Mouse (Mus musculus) macrophage (primary cell): ENCODE measurements around the gene Zbtb18. TPM values are rescaled to one million over a fixed set of nuclear protein-coding genes. Genes with fewer than 3 reads are reported as not detected.

Source experiments
- H3K27ac ChIP-seq: fragments of 350-480 bp; formaldehyde crosslinking; 2 replicates; pipeline ENCODE4 v1.9.0; 2021
- H3K36me3 ChIP-seq: fragments of 350-480 bp; formaldehyde crosslinking; 2 replicates; pipeline ENCODE4 v1.9.0; 2021; ENCODE audit errors: inconsistent target
- H3K4me3 ChIP-seq: fragments of 350-480 bp; formaldehyde crosslinking; 2 replicates; pipeline ENCODE4 v1.9.0; 2021; ENCODE audit errors: inconsistent target
- H3K79me2 ChIP-seq: fragments of 350-480 bp; formaldehyde crosslinking; 2 replicates; pipeline ENCODE4 v1.9.0; 2021; ENCODE audit errors: inconsistent target
- WGBS: methylation state at CpG from one replicate; pipeline ENCODE4 v1.1.7; 2026; ENCODE audit warnings: inconsistent platforms; ENCODE audit not compliant: missing documents; 5-methylcytosine and 5-hydroxymethylcytosine counted together
- polyA plus RNA-seq: library from polyadenylated mRNA; stranded (reverse); fragments of 250-400 nt; gene quantifications from 3 replicates; pipeline ENCODE4 v1.2.4, GENCODE M21; 2018; ENCODE audit warnings: inconsistent platforms

Gene Zbtb18
- polyA plus RNA-seq, 1 experiment from 2014 or later: 11.6 TPM

DNA sequence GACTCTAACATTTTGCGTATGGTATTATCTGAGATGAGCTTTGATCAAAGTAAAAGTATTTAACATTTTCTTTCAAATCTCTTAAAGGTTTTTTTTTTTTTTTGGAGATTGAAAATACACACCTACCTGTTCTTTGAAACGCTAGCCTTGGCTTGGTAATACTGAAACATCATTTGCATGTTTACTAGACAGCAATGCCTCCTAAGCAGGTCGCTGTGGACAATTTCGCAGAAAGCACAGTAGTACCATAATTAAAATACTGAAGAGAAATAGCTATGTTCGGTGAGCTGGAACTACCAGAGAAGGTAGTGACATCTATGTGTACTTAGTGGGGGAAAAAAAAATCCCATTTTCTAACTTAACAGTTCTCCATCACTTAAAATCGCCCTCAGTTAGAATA, 12.3 kb downstream of the Zbtb18 start:
- Histone ChIP-seq H3K36me3 (no peaks in the 10 kb centered on the region), H3K27ac (no peak overlapping the region), H3K79me2 (no peaks in the 10 kb centered on the region), H3K4me3 (no peak overlapping the region)
- WGBS: 97% methylated on average over 6 of the region's 6 CpGs

DNA sequence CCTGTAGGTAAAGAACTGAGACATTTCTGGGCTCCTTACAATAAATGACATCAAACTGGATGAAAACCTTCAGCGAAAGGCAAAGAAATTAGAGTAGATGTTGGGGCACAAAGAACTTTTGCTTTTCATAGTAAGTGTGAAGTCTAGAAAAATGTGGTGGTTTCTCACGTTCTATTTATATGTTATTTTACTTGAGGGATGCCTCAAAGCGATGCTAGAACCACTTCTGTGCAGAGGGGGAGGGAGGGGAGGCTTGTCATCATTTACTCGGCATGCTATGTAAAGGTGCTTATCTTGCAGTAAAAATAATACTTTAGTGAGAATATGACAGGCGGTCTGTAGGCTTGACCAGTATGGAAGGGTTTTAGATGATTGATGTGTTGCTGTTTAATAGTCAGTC, 13.3 kb downstream of the Zbtb18 start:
- Histone ChIP-seq H3K36me3 (no peaks in the 10 kb centered on the region), H3K79me2 (no peaks in the 10 kb centered on the region), H3K27ac (no peak overlapping the region), H3K4me3 (no peak overlapping the region)
- 79% methylated on average over 5 of the region's 5 CpGs for WGBS

DNA sequence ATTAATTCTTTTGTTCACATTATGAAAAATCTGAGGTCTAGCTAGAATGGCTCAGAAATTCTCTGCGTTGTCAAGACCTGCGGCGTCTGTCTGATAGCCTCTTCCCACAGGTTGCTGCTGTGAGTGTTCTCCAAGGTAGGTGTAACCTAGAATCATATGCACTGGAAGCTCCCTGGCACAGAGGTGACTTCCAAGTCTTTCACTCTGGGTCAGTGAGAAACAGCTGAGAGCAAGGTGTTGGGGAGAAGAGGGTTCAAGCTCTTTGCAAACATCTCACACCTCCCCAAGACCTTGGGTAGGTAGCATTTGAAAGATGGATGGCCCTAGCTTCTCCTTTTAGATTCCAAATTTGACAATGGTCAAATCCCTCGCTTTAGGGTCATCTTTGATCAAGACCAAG, 14.1 kb downstream of the Zbtb18 start:
- H3K4me3 ChIP-seq: no peak overlapping the region
- 91% methylated on average over 4 of the region's 4 CpGs for WGBS
- no peaks in the 10 kb centered on the region for H3K36me3 ChIP-seq
- H3K79me2 ChIP-seq: no peaks in the 10 kb centered on the region
- no peak overlapping the region for H3K27ac ChIP-seq

DNA sequence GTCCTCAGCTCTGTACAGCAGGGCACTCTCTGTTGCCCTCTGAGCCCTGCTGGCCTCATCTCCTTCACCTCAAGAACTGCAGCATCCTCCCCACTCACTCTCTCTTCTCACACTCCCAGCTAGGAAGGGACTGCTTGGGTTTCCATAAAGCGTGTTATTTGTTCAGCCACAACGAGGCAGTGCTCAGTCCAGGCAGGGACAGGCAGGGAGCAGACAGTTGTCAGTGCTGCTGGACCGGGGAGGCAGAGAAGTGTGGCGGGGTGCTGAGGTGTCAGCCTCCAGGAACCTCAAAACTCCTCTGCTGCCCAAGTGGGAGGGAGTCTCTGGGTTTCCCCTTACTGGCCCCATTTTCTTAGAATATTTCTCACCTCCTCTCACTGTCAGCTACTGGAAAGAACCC, 14.6 kb downstream of the Zbtb18 start:
- 41% methylated on average over 4 of the region's 4 CpGs for WGBS

DNA sequence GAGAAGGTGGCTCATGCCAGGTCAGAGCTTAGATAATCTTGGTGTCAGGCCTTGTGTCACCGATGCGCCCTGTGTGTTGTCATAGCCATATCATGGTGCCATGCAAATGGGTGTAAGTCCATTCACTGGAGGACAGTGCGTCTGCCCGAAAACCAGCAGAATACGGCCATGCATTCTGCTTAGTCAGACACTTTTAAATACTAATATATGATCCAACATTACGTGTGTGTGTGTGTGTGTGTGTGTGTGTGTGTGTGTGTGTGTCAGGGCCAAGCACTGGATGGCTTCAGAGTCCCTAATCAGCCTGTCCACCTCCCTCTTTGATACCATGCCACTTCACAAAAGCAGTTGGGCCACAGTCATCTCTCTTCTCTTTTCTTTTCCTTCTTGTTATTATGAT, 15.8 kb downstream of the Zbtb18 start:
- WGBS: 94% methylated on average over 6 of the region's 6 CpGs
- Histone ChIP-seq H3K36me3 (no peaks in the 10 kb centered on the region), H3K4me3 (no peak overlapping the region), H3K79me2 (no peaks in the 10 kb centered on the region), H3K27ac (no peak overlapping the region)

More for the DNA sequence above, 14.6 kb downstream of the Zbtb18 start:
- Histone ChIP-seq H3K27ac (no peak overlapping the region), H3K36me3 (no peaks in the 10 kb centered on the region), H3K4me3 (no peak overlapping the region), H3K79me2 (no peaks in the 10 kb centered on the region)

DNA sequence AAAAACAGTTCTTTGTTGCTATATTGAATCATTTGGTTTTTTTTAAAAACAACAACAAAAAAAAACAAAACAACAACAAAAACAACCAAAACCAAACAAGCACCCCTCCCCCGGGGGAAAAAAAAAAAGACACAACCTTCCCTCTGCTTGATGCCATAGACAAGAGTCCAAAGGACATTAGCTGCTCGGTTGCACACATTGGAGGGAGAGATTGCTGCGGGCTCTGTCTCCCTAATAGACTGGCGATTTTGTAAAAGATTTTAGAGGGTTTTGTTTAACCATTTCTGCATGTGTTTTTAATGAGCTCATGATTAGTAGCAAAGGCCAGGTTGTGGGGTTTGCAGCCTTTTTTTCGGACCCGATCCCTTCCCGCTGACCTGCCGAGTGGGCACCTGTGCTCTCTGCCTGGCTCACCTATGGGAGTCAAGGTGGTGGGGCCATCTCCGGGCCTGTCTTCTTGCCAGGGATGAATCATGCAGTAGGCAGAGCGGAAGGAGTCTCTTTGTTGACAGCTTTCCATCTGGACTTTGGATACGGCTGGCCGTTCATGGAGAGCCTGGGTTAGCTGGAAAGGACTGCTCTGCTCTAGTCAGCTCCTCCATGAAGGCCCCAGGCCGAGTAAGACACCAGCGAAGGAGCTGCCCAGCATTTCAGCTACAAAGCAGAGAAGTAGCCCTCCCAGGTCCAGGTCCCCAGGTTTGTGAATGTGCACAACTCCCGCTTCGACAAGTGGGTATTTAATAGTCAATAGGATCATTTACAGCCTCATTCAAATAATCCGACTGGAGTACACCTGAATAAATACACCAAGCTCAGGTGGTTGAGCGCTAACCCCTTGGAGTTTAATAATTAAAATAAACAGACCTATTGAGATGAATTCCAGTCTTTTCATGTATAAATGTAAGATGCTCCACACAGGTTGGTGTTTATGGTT, 16.6 kb downstream of the Zbtb18 start:
- H3K36me3 ChIP-seq: no peaks in the 10 kb centered on the region
- no peak overlapping the region for H3K4me3 ChIP-seq
- H3K27ac ChIP-seq: no peak overlapping the region
- H3K79me2 ChIP-seq: no peaks in the 10 kb centered on the region
- WGBS: 92% methylated on average over 17 of the region's 18 CpGs

DNA sequence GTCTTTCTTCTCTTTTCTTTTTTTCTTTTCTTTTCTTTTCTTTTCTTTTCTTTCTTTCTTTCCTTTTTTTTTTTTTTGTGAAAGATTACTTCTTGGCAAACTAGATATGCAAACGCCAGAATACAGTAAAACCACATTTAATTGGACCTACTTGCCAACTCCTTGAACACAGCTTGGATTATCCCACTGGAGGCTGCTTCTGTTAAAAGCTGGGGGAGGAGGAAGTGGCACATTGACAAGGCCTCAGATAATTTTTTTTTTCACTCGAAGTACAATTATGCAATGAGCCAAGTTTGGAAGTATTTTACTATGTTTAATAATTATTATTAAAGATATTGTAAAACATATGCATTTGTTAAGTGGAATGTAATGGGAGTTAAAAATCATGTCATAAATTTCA, 17.4 kb downstream of the Zbtb18 start:
- Histone ChIP-seq H3K4me3 (no peak overlapping the region), H3K79me2 (no peaks in the 10 kb centered on the region), H3K36me3 (no peaks in the 10 kb centered on the region), H3K27ac (no peak overlapping the region)
- WGBS: 33% methylated on average over 2 of the region's 2 CpGs

DNA sequence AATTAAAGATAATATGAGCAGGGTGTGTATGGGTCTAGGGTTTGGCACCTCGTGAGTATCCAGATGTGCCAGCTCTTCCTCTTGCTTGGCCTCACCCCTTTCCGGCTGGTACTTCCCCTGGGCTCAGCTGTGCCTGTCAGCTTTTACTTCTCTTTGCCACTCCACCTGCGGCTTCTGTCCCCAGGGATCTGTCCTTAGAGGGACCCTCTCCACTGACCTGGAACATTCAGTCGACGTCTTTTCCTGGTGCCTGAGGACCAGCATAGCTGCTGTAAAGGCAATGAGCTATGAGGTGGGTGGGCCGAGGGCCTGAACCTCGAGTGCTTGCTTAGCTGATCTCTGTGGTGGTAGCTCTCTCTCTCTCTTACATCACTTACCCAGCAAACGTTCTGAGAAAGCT, 25.0 kb downstream of the Zbtb18 start:
- Histone ChIP-seq H3K27ac (no peak overlapping the region), H3K79me2 (no peaks in the 10 kb centered on the region), H3K36me3 (no peaks in the 10 kb centered on the region), H3K4me3 (no peak overlapping the region)
- 17% methylated on average over 8 of the region's 8 CpGs for WGBS

DNA sequence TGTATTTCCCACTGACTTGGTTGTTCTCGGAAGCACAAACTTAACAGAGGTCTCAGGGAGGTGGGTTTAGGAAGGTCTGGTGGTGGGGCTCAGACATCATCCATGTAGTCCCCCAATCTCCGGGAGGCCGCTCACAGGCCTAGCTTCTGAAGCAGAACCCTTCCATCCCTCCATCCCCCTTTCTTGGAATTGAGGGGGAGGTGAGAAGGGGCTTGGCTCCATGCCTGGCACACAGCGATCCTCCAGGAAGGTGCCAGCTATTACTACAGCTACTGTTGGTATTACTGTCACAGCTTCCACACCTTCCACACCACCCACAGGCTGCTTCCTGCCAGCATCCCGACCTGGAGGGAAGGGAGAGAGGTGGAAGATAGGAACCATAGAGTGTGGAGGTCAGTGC, 26.3 kb downstream of the Zbtb18 start:
- no peaks in the 10 kb centered on the region for H3K36me3 ChIP-seq
- whole genome bisulfite sequencing: 94% methylated on average over 5 of the region's 5 CpGs

DNA sequence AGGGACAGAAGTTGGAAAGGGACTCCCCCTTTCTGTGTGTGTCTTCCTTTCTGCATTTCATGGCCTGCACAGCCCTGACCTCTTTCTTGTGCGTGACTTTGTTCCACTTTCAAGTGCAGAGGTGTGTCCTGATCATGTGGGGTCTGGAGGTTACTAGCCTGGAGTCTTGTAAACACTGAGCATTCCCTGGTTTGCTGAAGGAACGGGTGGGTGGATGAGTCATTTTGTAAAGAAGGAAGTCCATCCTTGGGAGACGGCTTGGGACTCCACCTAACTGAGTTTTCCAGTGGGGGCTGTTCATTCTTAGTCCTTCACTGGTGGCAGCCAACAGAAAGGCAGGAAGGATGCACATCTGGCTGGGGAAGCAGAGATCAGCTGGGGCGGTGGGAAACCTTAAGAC, 27.9 kb downstream of the Zbtb18 start:
- H3K27ac ChIP-seq: no peak overlapping the region
- WGBS: 37% methylated on average over 4 of the region's 4 CpGs
- H3K36me3 ChIP-seq: no peaks in the 10 kb centered on the region
- H3K4me3 ChIP-seq: no peak overlapping the region
- no peaks in the 10 kb centered on the region for H3K79me2 ChIP-seq

More for the DNA sequence above, 26.3 kb downstream of the Zbtb18 start:
- Histone ChIP-seq H3K79me2 (no peaks in the 10 kb centered on the region), H3K27ac (no peak overlapping the region), H3K4me3 (no peak overlapping the region)

DNA sequence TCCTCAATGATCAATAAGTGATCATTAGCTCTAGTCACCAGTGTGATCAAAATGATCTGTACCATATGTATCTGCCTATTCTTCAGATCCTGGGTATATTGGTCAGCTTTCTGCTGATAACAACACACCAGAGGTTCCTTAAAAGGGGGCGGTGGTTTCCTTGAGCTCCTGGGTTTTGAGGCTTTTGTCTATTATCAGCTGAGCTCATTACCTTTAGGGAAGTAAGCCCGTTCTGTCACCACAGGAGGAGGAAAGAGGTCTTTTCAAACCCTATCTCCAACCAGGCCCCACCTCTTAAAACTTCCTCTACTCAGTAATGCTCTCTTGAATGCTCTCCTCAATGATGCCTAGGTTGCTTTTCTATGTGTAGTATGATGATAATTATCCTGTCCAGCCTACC, 28.8 kb downstream of the Zbtb18 start:
- Histone ChIP-seq H3K4me3 (no peak overlapping the region), H3K79me2 (no peaks in the 10 kb centered on the region), H3K27ac (no peak overlapping the region), H3K36me3 (no peaks in the 10 kb centered on the region)
- 48% methylated on average over 2 of the region's 2 CpGs for WGBS

DNA sequence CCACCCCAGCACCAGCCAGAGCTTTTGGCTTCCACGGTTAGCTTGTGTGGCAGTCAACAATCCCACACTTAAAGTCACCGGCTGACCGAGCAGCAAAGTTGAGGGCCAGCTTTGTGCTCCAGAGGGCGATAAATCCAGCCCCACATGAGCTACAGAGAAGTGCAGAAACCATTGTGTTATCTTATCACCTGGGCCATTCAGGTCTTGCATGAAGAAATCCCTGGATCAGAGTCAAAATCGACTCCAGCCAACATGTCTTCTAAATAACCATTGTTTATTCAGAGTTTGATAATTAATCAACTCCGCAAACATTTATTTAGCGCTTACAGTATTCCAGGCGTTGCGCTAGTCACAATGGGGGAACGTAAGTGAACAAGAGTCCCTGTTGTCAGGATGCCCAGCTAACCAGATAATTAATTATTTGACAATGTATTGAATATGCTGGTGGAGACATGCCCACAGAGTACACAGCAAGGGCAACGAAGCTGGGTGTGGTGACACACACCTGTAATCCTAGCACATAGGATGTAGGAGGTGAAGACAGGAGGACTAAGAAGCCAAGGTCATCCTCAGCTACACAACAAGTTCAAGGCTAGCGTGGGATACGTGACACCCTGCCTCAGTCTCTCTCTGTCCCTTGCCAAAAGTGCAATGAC, 33.5 kb downstream of the Zbtb18 start:
- Histone ChIP-seq H3K79me2 (no peaks in the 10 kb centered on the region), H3K27ac (no peak overlapping the region), H3K36me3 (no peaks in the 10 kb centered on the region), H3K4me3 (no peak overlapping the region)
- WGBS: 93% methylated on average over 9 of the region's 13 CpGs

DNA sequence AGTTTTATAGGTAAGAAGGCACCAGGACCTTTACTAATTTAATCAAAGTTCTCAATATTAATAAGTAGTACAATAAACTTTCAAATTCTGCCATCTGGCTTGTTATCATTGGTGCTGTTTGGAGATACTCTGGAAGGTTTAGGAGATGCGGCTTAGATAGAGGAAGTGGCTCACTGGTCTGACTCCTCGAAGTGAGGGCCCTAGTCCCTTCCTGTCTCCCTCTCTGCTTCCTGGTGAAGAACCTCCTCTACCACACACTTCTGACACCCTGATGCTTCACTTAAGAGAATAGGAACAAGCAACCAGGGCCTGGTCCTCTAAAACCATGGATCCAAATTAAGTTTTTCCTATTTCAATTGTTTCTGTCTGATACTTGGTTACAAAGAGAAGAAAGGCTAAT, 36.4 kb downstream of the Zbtb18 start:
- Histone ChIP-seq H3K27ac (no peak overlapping the region), H3K36me3 (no peaks in the 10 kb centered on the region), H3K4me3 (no peak overlapping the region), H3K79me2 (no peaks in the 10 kb centered on the region)
- WGBS: 5% methylated on average over 2 of the region's 2 CpGs

DNA sequence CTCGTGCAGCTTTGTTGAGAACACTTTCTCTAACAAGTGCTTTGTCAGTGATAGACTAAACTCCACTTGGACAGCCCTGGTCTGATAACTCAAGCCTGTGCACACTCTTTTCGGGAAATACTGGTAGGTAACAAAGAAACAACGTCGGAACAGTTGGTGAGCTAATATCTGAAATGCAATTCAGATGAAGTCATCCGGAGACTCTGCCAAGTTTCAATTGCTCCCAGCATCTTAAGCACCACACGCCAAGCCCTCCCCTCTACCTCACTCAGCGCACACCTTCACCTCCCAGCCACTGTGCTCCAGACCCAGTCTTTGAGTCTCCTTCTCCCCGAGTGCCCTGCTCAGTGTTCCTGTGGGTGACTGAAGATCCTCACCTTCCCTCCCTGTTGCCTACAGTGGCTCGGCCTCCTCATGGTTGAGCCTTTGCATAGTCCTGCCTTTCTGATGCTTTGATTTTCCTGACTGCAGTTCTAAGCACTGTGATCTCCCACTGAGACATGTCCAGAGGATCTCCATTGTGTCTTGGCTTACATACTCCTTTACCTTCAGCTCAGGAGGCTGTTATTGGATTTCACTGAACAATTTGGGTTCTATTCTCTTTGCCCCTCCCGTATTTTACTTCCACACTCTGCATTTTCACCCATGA, 37.3 kb downstream of the Zbtb18 start:
- Histone ChIP-seq H3K4me3 (no peak overlapping the region), H3K27ac (no peak overlapping the region)
- 91% methylated on average over 10 of the region's 10 CpGs for WGBS

DNA sequence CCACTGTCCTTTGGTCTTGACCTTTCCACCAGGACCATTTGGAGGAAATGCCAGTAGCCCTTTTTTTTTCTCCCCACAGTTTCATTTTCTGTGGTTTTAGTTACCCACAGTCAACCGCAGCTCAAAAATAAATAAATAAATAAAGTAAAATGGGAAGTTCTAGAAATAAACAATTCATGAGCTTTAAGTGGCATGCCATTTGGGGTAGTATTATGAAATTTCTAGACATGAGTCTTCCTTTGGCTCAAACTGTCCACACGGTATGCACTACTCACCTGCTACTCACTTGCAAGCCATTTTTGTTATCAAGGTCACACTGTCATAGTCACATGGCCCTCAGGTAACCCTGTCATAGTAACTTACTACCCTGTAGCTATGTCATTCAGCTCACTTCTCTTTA, 41.5 kb downstream of the Zbtb18 start:
- Histone ChIP-seq H3K79me2 (no peaks in the 10 kb centered on the region), H3K36me3 (no peaks in the 10 kb centered on the region), H3K27ac (no peak overlapping the region), H3K4me3 (no peak overlapping the region)
- WGBS: 11% methylated on average over 2 of the region's 2 CpGs

More for the DNA sequence above, 37.3 kb downstream of the Zbtb18 start:
- Histone ChIP-seq H3K36me3 (no peaks in the 10 kb centered on the region), H3K79me2 (no peaks in the 10 kb centered on the region)
